Mouse (Mus musculus) layer of hippocampus, postnatal 14 days (tissue): ENCODE data around the gene Cidec. TPM values are rescaled to one million over a fixed set of nuclear protein-coding genes. Genes with fewer than 3 reads are reported as not detected.

ENCODE experiments used
- DNase-seq, 2 experiments: peaks; one replicate each; pipeline ENCODE4 v3.0.0; 2021 to 2022; ENCODE audit warnings: low spot score in 2 of 2, mixed read lengths in 1 of 2
- long read RNA-seq, 2 experiments: library from polyadenylated mRNA; stranded (forward); transcript quantifications; one replicate each; pipeline ENCODE4 v2.0.0; 2021
- total RNA-seq, 2 experiments: library from RNA; stranded (reverse); gene quantifications; 2 replicates each; pipeline ENCODE4 v1.2.3; 2021

Gene Cidec
- total RNA-seq, result not detected
- long read RNA-seq, experiment 1, result 0 reads
- long read RNA-seq, experiment 2, result 0 reads

- DNase-seq, result no peak
Observed at GRCm38 (mm10) chr6:113435664-113436205, at the start of gene Cidec. Cidec (minus strand) TSS chr6:113435760.

DNA sequence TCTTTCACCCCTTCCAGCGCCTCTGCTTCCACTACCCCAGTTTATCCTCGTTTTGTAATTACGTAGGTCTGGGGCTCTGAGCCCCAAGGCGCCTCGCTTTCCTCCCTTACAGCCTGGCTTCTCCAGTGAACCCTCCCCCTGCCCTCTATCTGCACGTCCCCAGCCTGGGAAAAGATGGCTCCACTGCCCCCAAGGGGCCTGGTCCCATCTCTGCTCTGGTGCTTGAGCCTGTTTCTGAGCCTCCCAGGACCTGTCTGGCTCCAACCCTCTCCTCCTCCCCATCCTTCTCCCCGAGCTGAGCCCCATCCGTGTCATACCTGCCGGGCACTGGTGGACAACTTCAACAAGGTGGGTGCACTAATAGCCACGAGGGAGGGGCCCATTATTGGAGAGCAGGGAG is 48.2 kb upstream of the Cidec start:
- DNase-seq, result no peak

DNA sequence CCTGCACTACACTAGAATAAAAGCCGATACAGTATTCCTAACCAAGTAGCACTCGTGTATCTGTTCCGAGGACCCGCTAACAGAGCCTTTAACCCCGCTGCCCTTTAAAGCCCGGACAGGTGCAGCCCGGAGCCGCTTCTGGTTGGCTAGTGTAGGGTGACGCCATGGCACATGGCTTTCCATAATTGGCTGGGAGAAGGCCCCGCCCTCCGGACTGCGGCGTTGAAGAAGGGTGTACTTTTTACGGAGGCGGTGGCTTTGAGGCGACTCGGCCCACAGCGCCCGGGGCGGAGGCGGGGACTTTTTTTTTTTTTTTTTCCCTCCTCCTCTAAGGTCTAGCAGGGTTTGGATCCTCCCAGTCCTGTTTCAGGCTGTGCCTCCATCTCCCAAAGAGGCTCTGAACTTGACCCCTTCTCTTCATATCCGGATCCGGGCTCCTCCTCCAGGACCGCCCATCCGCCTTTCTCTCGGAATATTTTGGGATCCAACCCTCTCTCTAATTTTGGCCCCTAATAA is 47.6 kb upstream of the Cidec start, which contains the start of gene Creld1:
Creld1 (plus strand) TSS at position 198 of the 516 bp plus-strand sequence.
- DNase-seq, result peak; percentile 90 to 96

- DNase-seq, result peak in 1 of 2 experiments; percentile 42
Observed at GRCm38 (mm10) chr6:113482477-113483099, 47.0 kb upstream of the Cidec start.

- no peak for DNase-seq
Observed at GRCm38 (mm10) chr6:113480555-113481373, 45.2 kb upstream of the Cidec start.

GRCm38 (mm10) chr6:113478906-113479305 is 43.3 kb upstream of the Cidec start:
- DNase-seq, result no peak

GRCm38 (mm10) chr6:113477353-113477752 is 41.8 kb upstream of the Cidec start:
- DNase-seq, result no peak

DNA sequence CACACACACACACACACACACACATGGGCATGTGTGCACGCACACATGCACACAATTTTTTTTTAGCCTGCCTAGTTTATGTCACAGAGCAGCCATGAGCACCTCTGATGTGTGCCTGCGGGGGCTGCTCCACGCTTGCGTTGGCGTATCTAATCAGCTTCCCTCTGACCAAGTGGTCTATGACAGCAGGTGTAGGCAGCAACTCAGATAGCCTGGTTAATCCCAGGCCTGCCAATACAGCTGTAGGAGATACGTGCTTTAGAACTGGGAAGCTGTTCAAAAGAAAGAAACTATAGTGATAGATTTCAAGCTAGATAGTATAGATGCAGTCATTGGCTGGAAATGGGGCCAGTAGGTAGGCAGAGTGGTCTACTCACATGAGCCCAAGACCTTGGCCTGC is 38.2 kb upstream of the Cidec start:
- no peak for DNase-seq

- no peak for DNase-seq
Observed at GRCm38 (mm10) chr6:113473246-113473645, 37.7 kb upstream of the Cidec start.

GRCm38 (mm10) chr6:113472061-113472460 is 36.5 kb upstream of the Cidec start:
- DNase-seq, result no peak

DNA sequence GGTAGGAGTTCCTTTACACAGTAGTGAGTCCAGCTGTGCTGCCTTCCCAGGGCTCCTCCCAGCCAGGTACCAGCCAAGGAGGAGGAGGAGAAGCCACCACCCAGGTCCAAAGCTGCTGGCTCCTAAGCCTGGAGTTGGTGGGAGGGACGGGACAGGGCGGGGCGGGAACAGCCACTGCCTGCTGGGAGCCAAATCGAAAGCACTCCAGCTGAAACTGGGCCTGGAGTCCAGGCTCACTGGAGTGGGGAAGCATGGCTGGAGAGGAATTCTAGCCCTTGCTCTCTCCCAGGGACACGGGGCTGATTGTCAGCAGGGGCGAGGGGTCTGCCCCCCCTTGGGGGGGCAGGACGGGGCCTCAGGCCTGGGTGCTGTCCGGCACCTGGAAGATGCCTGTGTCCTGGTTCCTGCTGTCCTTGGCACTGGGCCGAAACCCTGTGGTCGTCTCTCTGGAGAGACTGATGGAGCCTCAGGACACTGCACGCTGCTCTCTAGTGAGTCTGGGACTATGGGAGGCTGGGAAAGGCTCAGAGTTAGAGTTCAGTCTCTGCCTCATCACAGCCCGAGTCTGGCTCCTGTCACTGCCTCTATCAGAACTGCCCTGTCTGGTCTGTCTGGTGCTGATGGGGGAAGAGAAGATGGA is 35.9 kb upstream of the Cidec start, which contains the start of gene Il17rc:
Il17rc (plus strand) TSS at position 131 of the 640 bp plus-strand sequence.
- no peak for DNase-seq

DNA sequence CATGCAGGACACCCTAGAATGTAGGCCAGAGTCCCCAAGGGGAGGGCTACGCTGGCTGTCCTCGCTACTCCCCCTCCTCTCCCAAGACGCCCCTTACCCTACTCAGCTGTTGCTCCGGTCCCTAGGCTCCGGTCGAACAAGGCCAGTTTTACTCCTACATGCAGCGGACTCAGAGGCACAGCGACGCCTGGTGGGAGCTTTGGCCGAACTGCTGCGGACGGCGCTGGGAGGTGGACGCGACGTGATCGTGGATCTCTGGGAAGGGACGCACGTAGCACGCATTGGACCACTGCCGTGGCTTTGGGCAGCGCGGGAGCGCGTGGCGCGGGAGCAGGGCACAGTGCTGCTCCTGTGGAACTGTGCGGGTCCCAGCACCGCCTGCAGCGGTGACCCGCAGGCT is 33.9 kb upstream of the Cidec start:
- peak; percentile 70 for DNase-seq

DNA sequence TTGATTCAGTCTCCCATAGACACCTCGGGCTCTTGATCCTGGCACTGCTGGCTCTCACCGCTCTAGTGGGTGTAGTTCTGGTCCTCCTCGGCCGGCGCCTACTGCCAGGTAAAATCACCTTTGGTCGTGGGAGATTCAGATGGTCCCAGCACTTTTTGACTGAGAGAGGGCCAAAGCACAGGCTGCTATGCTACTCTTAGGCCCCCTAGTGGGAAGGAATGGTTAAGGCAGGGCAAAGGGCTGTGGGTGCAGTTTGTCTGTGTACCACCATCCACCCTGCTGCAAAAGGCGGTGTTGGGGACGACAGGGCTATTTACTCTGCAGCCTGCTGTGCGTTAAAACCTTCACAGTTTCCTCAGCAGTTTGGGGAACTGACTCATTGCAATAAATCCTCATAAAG is 33.5 kb upstream of the Cidec start:
- peak; percentile 60 to 61 for DNase-seq

DNA sequence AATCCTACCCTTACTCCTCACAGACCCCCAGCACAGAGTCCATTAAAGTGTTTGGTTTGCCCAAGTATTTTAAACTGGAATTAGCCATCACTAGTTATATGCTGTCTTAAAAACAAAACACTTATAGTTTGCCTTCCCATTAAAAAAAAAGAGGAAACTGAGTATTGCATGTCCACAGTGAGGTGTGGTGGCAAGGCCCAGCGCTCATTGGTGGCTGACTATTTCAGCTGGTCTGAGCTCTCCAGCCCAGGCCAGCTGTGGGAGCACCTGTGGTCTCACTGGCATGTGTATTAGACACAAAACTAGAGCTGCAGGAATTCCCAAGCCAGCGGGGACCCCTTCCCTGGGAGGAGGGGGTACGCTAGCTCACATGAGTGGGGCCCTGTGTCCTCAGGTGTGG is 33.0 kb upstream of the Cidec start:
- DNase-seq, result no peak

GRCm38 (mm10) chr6:113465602-113466001 is 30.0 kb upstream of the Cidec start:
- DNase-seq, result no peak

DNA sequence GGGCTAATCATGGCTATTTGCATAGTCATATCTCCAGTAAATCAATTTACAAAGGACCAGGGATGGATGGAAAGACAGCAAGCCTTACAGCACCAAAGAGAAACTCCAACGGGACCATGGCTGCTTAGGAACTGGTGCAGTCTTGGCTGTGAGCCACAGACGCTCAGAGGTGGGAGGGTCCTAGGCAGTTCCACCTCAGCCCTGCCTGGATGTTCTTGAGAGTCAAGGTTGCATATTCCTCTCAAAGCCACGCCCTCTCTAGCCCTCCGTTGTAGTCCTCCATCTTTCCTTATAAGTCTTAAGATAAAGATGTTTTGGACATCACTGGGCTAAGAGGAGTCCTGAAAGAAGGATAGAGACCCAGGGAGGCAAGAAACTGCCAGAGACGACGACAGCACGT is 28.5 kb upstream of the Cidec start:
- DNase-seq, result no peak

GRCm38 (mm10) chr6:113458635-113459034 is 23.1 kb upstream of the Cidec start:
- DNase-seq, result no peak

DNA sequence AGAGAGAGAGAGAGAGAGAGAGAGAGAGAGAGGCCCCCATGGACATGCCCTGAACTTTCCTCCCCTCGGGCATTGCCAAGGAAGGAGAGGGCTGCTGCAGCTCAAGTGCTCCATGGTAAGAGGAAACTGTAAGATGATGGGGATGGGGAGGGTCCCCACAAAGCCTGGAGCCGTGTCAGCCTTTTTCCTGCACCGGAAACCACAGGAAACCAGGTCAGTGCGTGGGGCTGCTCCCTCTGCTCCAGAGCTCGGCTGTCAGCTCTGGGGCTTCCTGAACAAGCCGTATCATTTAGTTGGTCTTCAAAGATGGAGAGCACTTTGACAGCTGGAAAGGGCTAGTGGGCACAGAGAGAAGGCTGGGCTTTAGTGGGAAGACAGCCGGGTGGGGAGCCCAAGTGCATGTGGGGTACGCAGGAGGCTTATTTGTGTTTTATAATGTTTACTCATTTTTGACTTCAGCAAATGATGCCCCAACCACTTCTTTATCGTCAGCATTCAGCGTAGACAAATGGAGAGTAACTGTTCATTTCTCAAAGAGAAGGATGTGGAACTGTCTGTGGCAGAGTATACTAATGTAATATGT is 22.5 kb upstream of the Cidec start, which contains the start of gene Il17re:
Il17re (plus strand) TSS at position 533 of the 583 bp plus-strand sequence.
- DNase-seq, result no peak

- no peak for DNase-seq
Observed at GRCm38 (mm10) chr6:113455007-113455406, 19.4 kb upstream of the Cidec start.

GRCm38 (mm10) chr6:113451839-113452238 is 16.3 kb upstream of the Cidec start:
- DNase-seq, result no peak

DNA sequence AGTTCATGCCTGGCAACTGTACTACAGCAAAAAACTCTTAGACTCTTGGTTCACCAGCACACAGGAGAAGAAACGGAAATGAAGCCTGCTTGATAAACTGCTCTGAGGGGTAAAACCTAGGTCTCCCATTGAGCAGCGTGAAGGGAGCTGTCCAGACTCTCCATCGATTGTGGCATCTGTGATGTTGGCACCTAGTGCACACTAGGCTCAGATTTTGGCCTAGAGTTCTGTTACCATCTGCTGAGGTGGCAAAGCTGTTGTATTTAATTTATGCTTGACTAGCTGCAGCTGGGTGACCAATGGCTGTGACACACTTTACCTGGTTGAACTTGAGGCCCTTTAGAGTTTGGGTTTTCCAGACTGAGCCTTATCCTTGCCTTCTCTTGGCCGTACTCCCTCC is 12.1 kb upstream of the Cidec start:
- DNase-seq, result no peak
